Comparison of ENCODE assay signal across 9 mouse cellular contexts in the genomic region with DNA sequence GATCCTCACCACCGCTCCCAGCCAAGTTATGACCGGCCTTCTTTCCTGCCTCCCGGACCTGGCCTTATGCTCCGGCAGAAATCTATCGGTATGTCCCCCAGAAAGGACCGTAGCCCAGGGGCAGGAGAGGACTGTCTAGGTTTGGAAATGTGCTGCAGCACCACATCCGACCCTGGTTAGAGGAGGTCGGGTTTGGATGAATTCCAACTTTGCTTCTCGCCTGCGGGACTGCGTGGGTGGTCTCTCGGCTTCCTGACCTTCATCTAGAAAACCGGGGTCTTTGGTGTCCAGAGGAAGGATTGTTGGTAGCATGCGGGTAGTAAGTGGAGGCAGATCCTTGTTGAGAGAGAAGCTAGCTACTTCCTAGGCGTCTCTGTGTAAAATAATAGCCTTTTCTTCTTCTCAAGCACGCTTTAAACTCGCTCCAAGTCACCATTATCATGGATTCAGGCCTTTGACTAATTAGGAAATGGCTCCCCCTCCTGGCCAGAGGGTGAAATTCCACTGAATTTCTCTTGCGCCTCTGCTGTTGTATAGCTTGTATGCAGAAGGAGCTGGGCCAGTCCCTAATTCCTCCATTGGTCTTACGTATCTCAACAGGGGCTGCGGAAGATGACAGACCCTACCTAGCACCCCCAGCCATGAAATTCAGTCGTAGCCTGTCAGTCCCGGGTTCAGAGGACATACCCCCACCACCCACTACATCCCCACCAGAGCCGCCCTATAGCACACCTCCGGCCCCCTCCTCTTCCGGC. TPM values are rescaled to one million over a fixed set of nuclear protein-coding genes. Genes with fewer than 3 reads are reported as not detected.
DNase-seq lines count a peak whose midpoint lies in the region; ATAC-seq and TF ChIP-seq lines count a peak whose summit lies in the region.
"Had no signal": no experiment of that assay in that cellular context is flagged by ENCODE, and none has a peak within 500 bp of the region (broad histone marks: within the 10 kb centered on the region; RNA-seq: fewer than 3 reads in every experiment).

No protein-coding gene starts in this region.

- TF ChIP-seq POLR2A in bone marrow, adult 2 months (IDR thresholded peaks at IDR 0.05; ENCODE audit: borderline replicate concordance, control insufficient read depth, low read depth, low read length): no peak
- TF ChIP-seq POLR2A in myocyte (IDR thresholded peaks at IDR 0.05; ENCODE audit: insufficient read length, low read depth): no peak

- H3K4me2 ChIP-seq in embryonic facial prominence, embryonic 14.5 days (ENCODE audit: low read depth, low read length): peak overlapping the region; percentile 56
- peak overlapping the region; percentile 49 for H3K4me2 ChIP-seq in heart, embryonic 11.5 days
- peak overlapping the region; percentile 63 for H3K4me2 ChIP-seq in kidney, embryonic 15.5 days
- peak overlapping the region; percentile 43 for H3K4me2 ChIP-seq in liver, embryonic 11.5 days
- H3K4me2 ChIP-seq in myocyte (ENCODE audit: low read depth): peak overlapping the region; percentile 79

- WGBS in bone marrow, adult 2 months: 5% methylated on average over 25 of the region's 25 CpGs
- WGBS in embryonic facial prominence, embryonic 14.5 days: 2% methylated on average over 25 of the region's 25 CpGs
- WGBS in heart, embryonic 11.5 days (ENCODE audit: insufficient replicate concordance): 6% methylated on average over 25 of the region's 25 CpGs
- whole genome bisulfite sequencing in kidney, embryonic 15.5 days: 3% methylated on average over 25 of the region's 25 CpGs
- 11% methylated on average over 25 of the region's 25 CpGs for WGBS in liver, embryonic 11.5 days

- no peaks in the 10 kb centered on the region for H3K9me3 ChIP-seq in embryonic facial prominence, embryonic 14.5 days (ENCODE audit: control insufficient read depth, low read length)
- H3K9me3 ChIP-seq in heart, embryonic 11.5 days (replicated peaks; ENCODE audit: control insufficient read depth, low read length): no peaks in the 10 kb centered on the region
- H3K9me3 ChIP-seq in kidney, embryonic 15.5 days (replicated peaks): no peaks in the 10 kb centered on the region
- no peaks in the 10 kb centered on the region for H3K9me3 ChIP-seq in liver, embryonic 11.5 days (ENCODE audit: control insufficient read depth, low read length)

- H3K4me3 ChIP-seq in bone marrow, adult 2 months (replicated peaks; ENCODE audit: control insufficient read depth, low read depth, low read length): no peak overlapping the region
- H3K4me3 ChIP-seq in embryonic facial prominence, embryonic 14.5 days (ENCODE audit: low read depth, low read length): peak overlapping the region; percentile 24
- peak overlapping the region; percentile 25 for H3K4me3 ChIP-seq in heart, embryonic 11.5 days (ENCODE audit: low read depth, low read length)
- peak overlapping the region; percentile 32 for H3K4me3 ChIP-seq in kidney, embryonic 15.5 days (replicated peaks)
- H3K4me3 ChIP-seq in liver, embryonic 11.5 days (ENCODE audit: low read depth, low read length): no peak overlapping the region
- no peak overlapping the region for H3K4me3 ChIP-seq in myocyte
- H3K4me3 ChIP-seq: erythroblast, embryonic 14.5 days had no signal

- H3K79me2 ChIP-seq in myocyte (ENCODE audit: control insufficient read depth, insufficient read depth): no peaks in the 10 kb centered on the region

- peak; percentile 50 for TF ChIP-seq CTCF in bone marrow, adult 2 months (IDR thresholded peaks at IDR 0.05; ENCODE audit: control insufficient read depth, insufficient read depth, low read length)

- no peaks in the 10 kb centered on the region for H3K36me3 ChIP-seq in embryonic facial prominence, embryonic 14.5 days (ENCODE audit: control insufficient read depth, insufficient read depth, low read length)
- H3K36me3 ChIP-seq in heart, embryonic 11.5 days (ENCODE audit: control insufficient read depth, insufficient read depth, low read length): no peaks in the 10 kb centered on the region
- no peaks in the 10 kb centered on the region for H3K36me3 ChIP-seq in kidney, embryonic 15.5 days
- no peaks in the 10 kb centered on the region for H3K36me3 ChIP-seq in liver, embryonic 11.5 days (ENCODE audit: control insufficient read depth, insufficient read depth, low read length)
- no peaks in the 10 kb centered on the region for H3K36me3 ChIP-seq in myocyte (ENCODE audit: control insufficient read depth, insufficient read depth)

- H3ac ChIP-seq in myocyte (ENCODE audit: control insufficient read depth, insufficient read length): no peak overlapping the region

- peak; percentile 71 for ATAC-seq in embryonic facial prominence, embryonic 14.5 days (ENCODE audit: low read depth)
- ATAC-seq in heart, embryonic 11.5 days (replicated peaks; ENCODE audit: insufficient number of reproducible peaks, low FRiP score, low TSS enrichment): no peak
- peak; percentile 22 for ATAC-seq in kidney, embryonic 15.5 days (replicated peaks; ENCODE audit: low FRiP score)
- peak; percentile 34; the same call in 1 of the 2 replicates for ATAC-seq in liver, embryonic 11.5 days (replicated peaks; ENCODE audit: low FRiP score)

- peaks cover 70% of the 10 kb centered on the region for H3K27me3 ChIP-seq in embryonic facial prominence, embryonic 14.5 days (replicated peaks; ENCODE audit: control insufficient read depth, insufficient read depth, low read length)
- peaks cover 71% of the 10 kb centered on the region for H3K27me3 ChIP-seq in heart, embryonic 11.5 days (ENCODE audit: control insufficient read depth, insufficient read depth, low read length)
- H3K27me3 ChIP-seq in kidney, embryonic 15.5 days: peaks cover 86% of the 10 kb centered on the region
- peaks cover 76% of the 10 kb centered on the region for H3K27me3 ChIP-seq in liver, embryonic 11.5 days (replicated peaks; ENCODE audit: control insufficient read depth, insufficient read depth, low read length)
- peaks cover 88% of the 10 kb centered on the region for H3K27me3 ChIP-seq in myocyte (ENCODE audit: control insufficient read depth, insufficient read depth, insufficient read length)

- H3K27ac ChIP-seq in bone marrow, adult 2 months (ENCODE audit: control insufficient read depth, insufficient read depth, low read depth, low read length, poor library complexity): no peak overlapping the region
- H3K27ac ChIP-seq in embryonic facial prominence, embryonic 14.5 days (replicated peaks; ENCODE audit: low read depth, low read length): no peak overlapping the region
- H3K27ac ChIP-seq in heart, embryonic 11.5 days (ENCODE audit: low read depth, low read length): no peak overlapping the region
- H3K27ac ChIP-seq in kidney, embryonic 15.5 days: peak overlapping the region; percentile 45; the same call in 1 of the 2 replicates
- H3K27ac ChIP-seq in liver, embryonic 11.5 days (ENCODE audit: low read depth, low read length): no peak overlapping the region

- H3K9ac ChIP-seq in embryonic facial prominence, embryonic 14.5 days (ENCODE audit: low read depth, low read length): peak overlapping the region; percentile 38
- H3K9ac ChIP-seq in heart, embryonic 11.5 days (ENCODE audit: low read depth, low read length): peak overlapping the region; percentile 0; the same call in 1 of the 2 replicates
- peak overlapping the region; percentile 43 for H3K9ac ChIP-seq in kidney, embryonic 15.5 days
- no peak overlapping the region for H3K9ac ChIP-seq in liver, embryonic 11.5 days (ENCODE audit: low read depth, low read length)

- DNase-seq in CD4-positive helper T cell, adult 2 months (ENCODE audit: low read depth, low spot score): peak; percentile 78
- peak; percentile 92 for DNase-seq in embryonic facial prominence, embryonic 14.5 days (ENCODE audit: low spot score)
- peak; percentile 74 for DNase-seq in liver, embryonic 11.5 days (ENCODE audit: low spot score)
- peak; percentile 73 to 87 for DNase-seq in spleen, postnatal 4 days (ENCODE audit: low spot score in 2 of 2)

- peaks cover 2% of the 10 kb centered on the region; the same call in 1 of the 2 replicates for H3K4me1 ChIP-seq in bone marrow, adult 2 months (ENCODE audit: control insufficient read depth, insufficient read depth, low read length)
- H3K4me1 ChIP-seq in embryonic facial prominence, embryonic 14.5 days (ENCODE audit: control insufficient read depth, insufficient read depth, low read length): peaks cover 6% of the 10 kb centered on the region; the same call in 1 of the 2 replicates
- H3K4me1 ChIP-seq in heart, embryonic 11.5 days (ENCODE audit: control insufficient read depth, insufficient read depth, low read length): peaks cover 12% of the 10 kb centered on the region
- H3K4me1 ChIP-seq in kidney, embryonic 15.5 days: peaks cover 43% of the 10 kb centered on the region
- peaks cover 5% of the 10 kb centered on the region; the same call in 1 of the 2 replicates for H3K4me1 ChIP-seq in liver, embryonic 11.5 days (replicated peaks; ENCODE audit: control insufficient read depth, insufficient read depth, low read length)

RNA-seq across cellular contexts. Expression of a gene that starts 32.8 kb away (rescaled TPM):
- polyA plus RNA-seq in bone marrow, adult 2 months (2011; ENCODE audit: insufficient read depth, insufficient read length, low replicate concordance, missing spikeins): not detected in 2 replicates
- polyA plus RNA-seq in embryonic facial prominence, embryonic 14.5 days (2014; fragmentation: Nextera tagmentation; extraction: Ambion mirVana): 2.4 and 2.6 TPM in 2 replicates
- 0.32 and 0.59 TPM in 2 replicates for polyA plus RNA-seq in heart, embryonic 11.5 days (2014; fragmentation: Nextera tagmentation; extraction: Ambion mirVana)
- 2.4 and 2.5 TPM in 2 replicates for polyA plus RNA-seq in kidney, embryonic 15.5 days (2015; fragmentation: Nextera tagmentation; extraction: Ambion mirVana)
- polyA plus RNA-seq in liver, embryonic 11.5 days (2014; fragmentation: Nextera tagmentation; extraction: Ambion mirVana): 0.35 and 0.40 TPM in 2 replicates
- polyA plus RNA-seq in myocyte (2012; fragmentation: generic; extraction: Trizol): not detected
- polyA plus RNA-seq: erythroblast, embryonic 14.5 days had no signal

RNA-seq across cellular contexts. Expression of a gene that starts 34.5 kb away (rescaled TPM):
- not detected in 2 replicates for polyA plus RNA-seq in bone marrow, adult 2 months (2011; ENCODE audit: insufficient read depth, insufficient read length, low replicate concordance, missing spikeins)
- 0.33 and 0.80 TPM in 2 replicates for polyA plus RNA-seq in embryonic facial prominence, embryonic 14.5 days (2014; fragmentation: Nextera tagmentation; extraction: Ambion mirVana)
- polyA plus RNA-seq in heart, embryonic 11.5 days (2014; fragmentation: Nextera tagmentation; extraction: Ambion mirVana): 0.65 and 1.0 TPM in 2 replicates
- polyA plus RNA-seq in kidney, embryonic 15.5 days (2015; fragmentation: Nextera tagmentation; extraction: Ambion mirVana): 1.1 TPM in 2 replicates
- 0.83 and 0.93 TPM in 2 replicates for polyA plus RNA-seq in liver, embryonic 11.5 days (2014; fragmentation: Nextera tagmentation; extraction: Ambion mirVana)
- not detected for polyA plus RNA-seq in myocyte (2012; fragmentation: generic; extraction: Trizol)

RNA-seq across cellular contexts. Expression of a gene that starts 41.1 kb away (rescaled TPM):
- 1.9 and 4.2 TPM in 2 replicates for polyA plus RNA-seq in bone marrow, adult 2 months (2011; ENCODE audit: insufficient read depth, insufficient read length, low replicate concordance, missing spikeins)
- 3.6 and 3.7 TPM in 2 replicates for polyA plus RNA-seq in embryonic facial prominence, embryonic 14.5 days (2014; fragmentation: Nextera tagmentation; extraction: Ambion mirVana)
- polyA plus RNA-seq in heart, embryonic 11.5 days (2014; fragmentation: Nextera tagmentation; extraction: Ambion mirVana): 1.1 and 1.3 TPM in 2 replicates
- polyA plus RNA-seq in kidney, embryonic 15.5 days (2015; fragmentation: Nextera tagmentation; extraction: Ambion mirVana): 1.6 and 2.5 TPM in 2 replicates
- polyA plus RNA-seq in liver, embryonic 11.5 days (2014; fragmentation: Nextera tagmentation; extraction: Ambion mirVana): 0.62 and 0.69 TPM in 2 replicates
- 0.10 TPM for polyA plus RNA-seq in myocyte (2012; fragmentation: generic; extraction: Trizol)

RNA-seq across cellular contexts. Expression of a gene that starts 44.4 kb away (rescaled TPM):
- 0.75 and 1.8 TPM in 2 replicates for polyA plus RNA-seq in bone marrow, adult 2 months (2011; ENCODE audit: insufficient read depth, insufficient read length, low replicate concordance, missing spikeins)
- polyA plus RNA-seq in embryonic facial prominence, embryonic 14.5 days (2014; fragmentation: Nextera tagmentation; extraction: Ambion mirVana): 27.3 and 34.6 TPM in 2 replicates
- 0.65 and 0.84 TPM in 2 replicates for polyA plus RNA-seq in heart, embryonic 11.5 days (2014; fragmentation: Nextera tagmentation; extraction: Ambion mirVana)
- polyA plus RNA-seq in kidney, embryonic 15.5 days (2015; fragmentation: Nextera tagmentation; extraction: Ambion mirVana): 6.0 and 7.0 TPM in 2 replicates
- 0.90 and 1.1 TPM in 2 replicates for polyA plus RNA-seq in liver, embryonic 11.5 days (2014; fragmentation: Nextera tagmentation; extraction: Ambion mirVana)
- polyA plus RNA-seq in myocyte (2012; fragmentation: generic; extraction: Trizol): 0.60 TPM

Comparison
In these comparisons a context has a peak if more than half of its experiments do, and no peak if none do; other contexts are left out.
1. H3K4me3 ChIP-seq: peak in embryonic facial prominence, embryonic 14.5 days (single experiment), heart, embryonic 11.5 days (single experiment) and kidney, embryonic 15.5 days (single experiment); none in bone marrow, adult 2 months (single experiment), liver, embryonic 11.5 days (single experiment) and myocyte (single experiment).
2. Peak in every context shown above with its lines, with median percentiles within 50 percentile points of each other: DNase-seq and H3K4me2 ChIP-seq.